Mouse (Mus musculus): ENCODE measurements at regions not wholly inside any gene's neighbourhood (a gene's known extent, or its start where the extent isn't known, plus 50 kb on each side); places are given as distances from the start of the nearest gene placed in this dataset.

DNA sequence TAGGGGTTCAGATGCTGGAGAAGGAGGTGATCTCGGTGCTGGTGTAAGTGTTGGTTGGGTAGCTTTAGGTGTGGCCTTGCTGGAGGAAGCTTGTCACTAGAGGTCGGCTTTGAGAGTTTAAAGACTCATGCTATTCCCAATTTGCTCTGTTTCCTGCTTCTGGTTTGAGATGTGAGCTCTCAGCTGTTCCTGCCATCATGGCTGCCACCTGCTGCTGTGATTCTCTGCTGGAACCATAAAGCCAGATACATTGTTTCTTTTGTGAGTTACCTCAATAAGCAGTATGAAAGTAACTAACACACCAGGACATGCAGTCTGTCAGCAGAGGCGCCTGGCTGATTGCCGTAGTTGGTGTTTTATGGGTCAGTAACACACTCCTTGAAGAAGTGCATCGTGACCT is 94.2 kb upstream of the Tut7 start:
- TF ChIP-seq CTCF (IDR thresholded peaks at IDR 0.05): no peak
- TF ChIP-seq EP300 (IDR thresholded peaks at IDR 0.05): no peak
